Mouse (Mus musculus) intestine, postnatal 0 days (tissue): ENCODE data around the gene Macf1. TPM values are rescaled to one million over a fixed set of nuclear protein-coding genes. Genes with fewer than 3 reads are reported as not detected.

ENCODE experiments used
- ATAC-seq: fragments of 200-750 bp; cut with Nextera tagmentation; 2 replicates; pipeline ENCODE4 v1.8.0; 2017; ENCODE audit warnings: mild to moderate bottlenecking, moderate TSS enrichment, moderate library complexity
- H3K27ac ChIP-seq: fragments of 300-500 bp; sonication (generic); 2 replicates; pipeline ENCODE4 v1.5.1; 2014; ENCODE audit warnings: mild to moderate bottlenecking, low read depth, low read length, moderate library complexity
- H3K27me3 ChIP-seq: fragments of 300-500 bp; sonication (generic); replicated peaks from 2 replicates; pipeline ENCODE4 v1.6.1; 2014; ENCODE audit warnings: low read length, mixed read lengths; ENCODE audit not compliant: control insufficient read depth, insufficient read depth
- H3K36me3 ChIP-seq: fragments of 300-500 bp; sonication (generic); 2 replicates; pipeline ENCODE4 v1.6.1; 2014; ENCODE audit warnings: mild to moderate bottlenecking, moderate library complexity; ENCODE audit not compliant: control insufficient read depth, insufficient read depth
- H3K4me1 ChIP-seq: fragments of 300-500 bp; sonication (generic); replicated peaks from 2 replicates; pipeline ENCODE4 v1.6.1; 2014; ENCODE audit warnings: antibody characterized with exemption, low read length, mixed read lengths; ENCODE audit not compliant: control insufficient read depth, insufficient read depth
- H3K4me2 ChIP-seq: fragments of 300-500 bp; sonication (generic); replicated peaks from 2 replicates; pipeline ENCODE4 v1.6.1; 2014; ENCODE audit warnings: low read depth, mild to moderate bottlenecking, moderate library complexity
- H3K4me3 ChIP-seq: fragments of 300-500 bp; sonication (generic); 2 replicates; pipeline ENCODE4 v1.5.1; 2014; ENCODE audit warnings: low read depth, low read length
- H3K9ac ChIP-seq: fragments of 300-500 bp; sonication (generic); 2 replicates; pipeline ENCODE4 v1.6.1; 2014; ENCODE audit warnings: mild to moderate bottlenecking, low read depth, low read length
- H3K9me3 ChIP-seq: fragments of 300-500 bp; sonication (generic); 2 replicates; pipeline ENCODE4 v1.6.1; 2016; ENCODE audit warnings: mixed run types; ENCODE audit not compliant: control insufficient read depth
- CTCF ChIP-seq: sonication (generic); IDR thresholded peaks from 2 replicates; pipeline ENCODE4 v1.5.1; 2016; ENCODE audit warnings: low read depth, mild to moderate bottlenecking, control low read depth, antibody characterized with exemption, moderate library complexity
- WGBS: fragments of 180-500 bp; shearing (Covaris S2); extraction: QIAGEN DNeasy Blood & Tissue Kit; methylation state at CpG from one replicate; pipeline ENCODE4 v1.1.7; 2014; 5-methylcytosine and 5-hydroxymethylcytosine counted together
- polyA plus RNA-seq: library from polyadenylated mRNA; unstranded; fragments of >200 nt; fragmentation: Nextera tagmentation; extraction: Ambion mirVana; gene quantifications from 2 replicates; pipeline ENCODE4 v1.2.1, GENCODE M21; 2015

Macf1 gene
- polyA plus RNA-seq, 1 experiment from 2014 or later, result 17.3 TPM

DNA sequence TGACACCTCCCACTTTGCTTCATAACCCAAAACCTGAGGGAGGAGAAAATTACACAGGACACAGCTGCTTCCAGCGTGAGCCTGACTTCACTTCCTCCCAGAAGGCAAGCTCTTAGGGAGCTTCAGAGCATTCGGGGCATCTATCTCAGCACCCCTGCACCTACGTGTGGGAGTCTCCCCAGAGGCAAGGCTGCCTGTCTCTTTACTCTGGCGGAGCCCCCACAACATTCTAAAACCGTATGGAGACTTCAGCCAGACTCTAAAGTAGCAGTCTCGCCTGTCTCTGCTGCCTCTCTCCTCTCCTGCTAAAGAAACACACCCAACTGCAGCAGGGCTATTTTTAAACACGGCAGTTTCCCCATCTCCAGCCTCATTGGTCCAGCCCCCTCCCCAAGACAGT, 3.2 kb downstream of the Macf1 start:
- Histone ChIP-seq H3K4me1 (no peaks in the 10 kb centered on the region), H3K27me3 (no peaks in the 10 kb centered on the region), H3K9ac (no peak overlapping the region), H3K36me3 (no peaks in the 10 kb centered on the region), H3K4me3 (no peak overlapping the region), H3K4me2 (no peak overlapping the region), H3K27ac (no peak overlapping the region), H3K9me3 (no peaks in the 10 kb centered on the region)
- WGBS, result 52% methylated on average over 7 of the region's 7 CpGs
- no peak for ATAC-seq
- no peak for TF ChIP-seq CTCF

DNA sequence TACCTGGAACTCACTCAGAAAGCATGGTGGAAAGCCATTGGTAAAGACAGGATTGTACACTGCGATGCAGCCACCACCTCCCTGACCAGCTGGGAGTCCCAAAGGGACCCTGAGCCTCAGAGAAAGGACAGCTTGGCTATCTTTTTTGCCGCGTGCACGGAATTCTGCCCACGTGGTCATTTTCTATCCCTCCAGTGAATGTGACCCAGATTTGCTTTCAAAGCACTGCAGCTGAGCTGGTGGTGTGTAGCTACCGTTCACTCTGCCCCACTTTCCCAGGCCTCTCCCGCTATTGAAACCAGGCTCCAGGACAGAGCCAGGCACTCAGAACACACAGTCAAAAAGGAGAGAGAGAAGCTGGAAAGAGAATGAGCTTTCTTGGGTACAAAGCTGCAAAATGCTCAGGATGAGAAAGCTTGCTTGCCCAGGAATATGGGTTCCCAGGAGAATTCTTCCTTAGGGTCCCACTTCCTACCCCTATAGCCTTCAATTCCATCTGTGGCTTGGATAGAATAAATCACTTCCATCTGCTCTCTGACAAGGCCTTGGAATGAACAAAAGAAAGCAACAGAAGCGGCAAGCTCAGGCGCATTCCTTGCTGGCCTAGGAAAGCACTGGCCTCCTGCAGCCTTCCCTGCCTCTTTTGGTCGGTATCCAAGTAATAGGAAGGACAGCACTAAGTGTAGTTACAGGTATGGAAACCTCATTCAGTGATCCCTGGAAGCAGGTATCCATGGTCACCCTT, 6.9 kb downstream of the Macf1 start:
- no peak for TF ChIP-seq CTCF
- WGBS, result 70% methylated on average over 10 of the region's 10 CpGs

DNA sequence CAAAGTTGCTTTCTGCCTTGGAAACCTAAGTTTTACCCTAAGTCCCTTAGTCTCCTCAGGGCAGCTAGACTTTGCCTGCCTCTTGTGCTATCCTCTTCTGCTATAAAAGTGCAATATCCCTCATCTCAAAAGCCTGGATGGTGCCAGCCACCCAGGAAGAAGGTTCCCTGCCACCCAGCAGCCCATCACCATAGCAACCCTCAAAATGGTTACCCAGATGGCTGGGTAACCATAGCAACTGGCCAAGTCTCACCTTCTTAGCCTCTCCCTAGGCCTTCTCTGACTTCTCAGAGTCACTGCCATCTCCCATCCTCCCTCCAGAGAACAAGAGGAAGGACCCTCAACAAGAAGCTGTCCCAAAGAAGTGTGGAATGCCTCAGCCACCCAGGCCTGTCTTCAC, 13.6 kb downstream of the Macf1 start:
- ATAC-seq, result no peak
- Histone ChIP-seq H3K4me2 (no peak overlapping the region), H3K27me3 (no peaks in the 10 kb centered on the region), H3K27ac (no peak overlapping the region), H3K4me3 (no peak overlapping the region), H3K4me1 (no peaks in the 10 kb centered on the region), H3K36me3 (no peaks in the 10 kb centered on the region), H3K9ac (no peak overlapping the region), H3K9me3 (no peaks in the 10 kb centered on the region)
- no peak for TF ChIP-seq CTCF

More for the DNA sequence above, 6.9 kb downstream of the Macf1 start:
- Histone ChIP-seq H3K27me3 (no peaks in the 10 kb centered on the region), H3K9ac (no peak overlapping the region), H3K36me3 (no peaks in the 10 kb centered on the region), H3K27ac (no peak overlapping the region), H3K9me3 (no peaks in the 10 kb centered on the region), H3K4me1 (no peaks in the 10 kb centered on the region), H3K4me2 (no peak overlapping the region), H3K4me3 (no peak overlapping the region)
- ATAC-seq, result no peak

DNA sequence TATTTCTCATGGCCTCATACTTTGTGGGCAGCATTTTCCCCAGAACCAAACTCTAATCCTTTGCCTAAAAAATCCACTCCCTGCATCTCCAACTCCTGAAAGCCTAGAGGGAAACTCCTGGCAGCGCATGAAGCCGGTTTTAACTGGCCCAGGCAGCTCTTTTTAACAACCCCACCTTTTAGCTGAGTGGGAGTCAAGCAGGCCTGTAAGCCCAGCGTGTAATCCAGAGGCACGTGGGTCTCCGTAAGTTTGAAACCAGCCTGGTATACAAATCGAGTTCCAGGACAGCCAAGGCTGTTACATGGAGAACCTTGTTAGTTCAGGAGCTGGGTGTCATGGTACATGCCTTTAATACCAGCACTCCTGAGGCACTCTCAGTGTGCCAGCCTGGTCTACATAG, 14.5 kb downstream of the Macf1 start:
- no peak overlapping the region for H3K9ac ChIP-seq
- no peak overlapping the region for H3K27ac ChIP-seq
- H3K4me1 ChIP-seq, result no peaks in the 10 kb centered on the region
- H3K27me3 ChIP-seq, result no peaks in the 10 kb centered on the region
- no peak for ATAC-seq
- TF ChIP-seq CTCF, result no peak
- H3K4me2 ChIP-seq, result no peak overlapping the region
- no peaks in the 10 kb centered on the region for H3K36me3 ChIP-seq
- WGBS, result 71% methylated on average over 6 of the region's 6 CpGs
- no peak overlapping the region for H3K4me3 ChIP-seq
- no peaks in the 10 kb centered on the region for H3K9me3 ChIP-seq

DNA sequence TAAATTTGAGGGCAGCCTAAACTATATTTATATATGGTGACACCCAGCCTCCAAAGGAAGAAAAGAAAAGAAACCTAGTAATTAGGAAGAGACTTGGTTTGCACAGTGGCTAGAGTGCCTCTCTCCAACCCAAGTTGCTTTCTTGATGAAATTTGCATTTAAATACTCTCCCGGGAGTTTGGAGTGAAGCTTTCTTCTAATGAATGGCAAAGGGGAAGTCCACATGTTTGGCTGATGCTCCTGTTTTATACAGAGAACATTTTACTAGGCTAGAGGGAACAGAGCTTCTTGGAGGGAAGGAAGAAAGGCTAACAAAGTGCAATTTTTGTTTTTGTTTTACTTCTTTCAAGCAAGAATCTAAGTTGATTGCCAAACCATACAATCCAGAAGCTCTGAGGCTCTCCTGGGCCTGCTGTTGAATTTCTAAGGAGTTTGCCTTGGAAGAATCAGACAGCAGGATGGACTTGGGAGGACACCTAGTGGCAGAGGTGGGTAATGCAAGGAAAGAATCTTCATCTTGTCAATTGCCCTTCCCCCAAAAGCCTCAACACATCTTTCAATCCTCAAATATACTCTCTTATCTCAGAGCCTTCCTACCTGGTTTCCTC, 16.8 kb downstream of the Macf1 start:
- Histone ChIP-seq H3K27me3 (no peaks in the 10 kb centered on the region), H3K27ac (no peak overlapping the region), H3K9ac (no peak overlapping the region), H3K4me1 (no peaks in the 10 kb centered on the region), H3K36me3 (no peaks in the 10 kb centered on the region), H3K4me3 (no peak overlapping the region), H3K9me3 (no peaks in the 10 kb centered on the region), H3K4me2 (no peak overlapping the region)
- TF ChIP-seq CTCF, result peak; percentile 99
- WGBS, result 56% methylated on average over 1 of the region's 1 CpGs
- no peak for ATAC-seq

DNA sequence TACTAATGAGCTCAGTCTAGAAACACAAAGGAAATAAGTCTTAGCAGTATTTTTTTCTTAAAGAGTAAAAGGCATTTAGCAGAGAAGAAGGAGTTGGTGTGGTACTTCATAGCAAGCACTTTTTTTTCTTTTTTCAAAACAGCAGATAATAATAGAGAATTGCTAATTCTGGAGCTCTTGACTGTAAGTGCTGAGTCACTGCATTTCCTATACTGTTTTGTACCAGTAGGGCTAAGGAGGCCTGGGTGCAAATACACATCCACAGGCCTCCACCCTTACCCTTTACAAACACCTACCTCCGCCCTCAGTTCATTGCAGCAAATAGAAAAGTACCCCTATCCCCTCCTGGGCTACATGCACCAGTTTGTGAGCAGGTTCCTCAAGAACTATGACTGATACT, 17.6 kb downstream of the Macf1 start:
- no peak overlapping the region for H3K27ac ChIP-seq
- H3K4me1 ChIP-seq, result no peaks in the 10 kb centered on the region
- ATAC-seq, result no peak
- 81% methylated on average over 1 of the region's 1 CpGs for WGBS
- H3K27me3 ChIP-seq, result no peaks in the 10 kb centered on the region
- H3K4me3 ChIP-seq, result no peak overlapping the region
- H3K4me2 ChIP-seq, result no peak overlapping the region
- no peak overlapping the region for H3K9ac ChIP-seq
- no peaks in the 10 kb centered on the region for H3K9me3 ChIP-seq
- no peaks in the 10 kb centered on the region for H3K36me3 ChIP-seq
- no peak for TF ChIP-seq CTCF
